Mouse (Mus musculus): Measurements from ENCODE around the gene Dmxl2.

- TF ChIP-seq POLR2A (IDR thresholded peaks at IDR 0.05; ENCODE audit: borderline replicate concordance, low read depth, low read length) = no peak
- no peak for TF ChIP-seq CTCF (IDR thresholded peaks at IDR 0.05; ENCODE audit: low read depth, low read length)
Observed at GRCm38 (mm10) chr9:54416238-54416637, 85.2 kb downstream of the Dmxl2 start.
